Mouse (Mus musculus) ES-Bruce4 (cell line): ENCODE results near the gene Slc24a2.

ENCODE experiments used
- CTCF ChIP-seq: IDR thresholded peaks from one replicate; pipeline ENCODE4 v1.8.1; 2011; ENCODE audit warnings: low read depth, low read length
- POLR2A ChIP-seq: IDR thresholded peaks from one replicate; pipeline ENCODE4 v1.8.1; 2011; ENCODE audit warnings: low read length; ENCODE audit not compliant: insufficient read depth

GRCm38 (mm10) chr4:86989301-86989700 is 241.0 kb downstream of the Slc24a2 start:
- TF ChIP-seq POLR2A (no peak), CTCF (no peak)
